Mouse (Mus musculus) intestine, embryonic 16.5 days (tissue): ENCODE measurements around the gene Shpk. TPM values are rescaled to one million over a fixed set of nuclear protein-coding genes. Genes with fewer than 3 reads are reported as not detected.

Experiments
- ATAC-seq: fragments of 200-750 bp; cut with Nextera tagmentation; 2 replicates; pipeline ENCODE4 v1.8.0; 2017; ENCODE audit warnings: moderate TSS enrichment, moderate library complexity
- H3K27ac ChIP-seq: fragments of 300-500 bp; sonication (generic); 2 replicates; pipeline ENCODE4 v1.5.1; 2014; ENCODE audit warnings: mild to moderate bottlenecking, low read length
- H3K27me3 ChIP-seq: fragments of 300-500 bp; sonication (generic); replicated peaks from 2 replicates; pipeline ENCODE4 v1.6.1; 2014; ENCODE audit warnings: low read length, control low read depth, mixed read lengths; ENCODE audit not compliant: control insufficient read depth, insufficient read depth
- H3K36me3 ChIP-seq: fragments of 300-500 bp; sonication (generic); 2 replicates; pipeline ENCODE4 v1.6.1; 2014; ENCODE audit warnings: low read length, control low read depth; ENCODE audit not compliant: control insufficient read depth, insufficient read depth
- H3K4me1 ChIP-seq: fragments of 300-500 bp; sonication (generic); 2 replicates; pipeline ENCODE4 v1.6.1; 2014; ENCODE audit warnings: low read length, control low read depth, mixed read lengths; ENCODE audit not compliant: control insufficient read depth, insufficient read depth
- H3K4me2 ChIP-seq: fragments of 300-500 bp; sonication (generic); 2 replicates; pipeline ENCODE4 v1.6.1; 2014; ENCODE audit warnings: low read depth, low read length, control low read depth
- H3K4me3 ChIP-seq: fragments of 300-500 bp; sonication (generic); 2 replicates; pipeline ENCODE4 v1.5.1; 2014; ENCODE audit warnings: mild to moderate bottlenecking, low read length
- H3K9ac ChIP-seq: fragments of 300-500 bp; sonication (generic); 2 replicates; pipeline ENCODE4 v1.6.1; 2014; ENCODE audit warnings: low read depth, low read length
- H3K9me3 ChIP-seq: fragments of 300-500 bp; sonication (generic); 2 replicates; pipeline ENCODE4 v1.6.1; 2016; ENCODE audit warnings: low read length, control low read depth; ENCODE audit not compliant: control insufficient read depth
- WGBS: fragments of 180-500 bp; shearing (Covaris S2); extraction: QIAGEN DNeasy Blood & Tissue Kit; methylation state at CpG from one replicate; pipeline ENCODE4 v1.1.7; 2014; 5-methylcytosine and 5-hydroxymethylcytosine counted together
- polyA plus RNA-seq: library from polyadenylated mRNA; unstranded; fragments of >200 nt; fragmentation: Nextera tagmentation; extraction: Ambion mirVana; gene quantifications from 2 replicates; pipeline ENCODE4 v1.2.1, GENCODE M21; 2015

Shpk gene
- 11.9 and 19.2 TPM in 2 replicates for polyA plus RNA-seq

DNA sequence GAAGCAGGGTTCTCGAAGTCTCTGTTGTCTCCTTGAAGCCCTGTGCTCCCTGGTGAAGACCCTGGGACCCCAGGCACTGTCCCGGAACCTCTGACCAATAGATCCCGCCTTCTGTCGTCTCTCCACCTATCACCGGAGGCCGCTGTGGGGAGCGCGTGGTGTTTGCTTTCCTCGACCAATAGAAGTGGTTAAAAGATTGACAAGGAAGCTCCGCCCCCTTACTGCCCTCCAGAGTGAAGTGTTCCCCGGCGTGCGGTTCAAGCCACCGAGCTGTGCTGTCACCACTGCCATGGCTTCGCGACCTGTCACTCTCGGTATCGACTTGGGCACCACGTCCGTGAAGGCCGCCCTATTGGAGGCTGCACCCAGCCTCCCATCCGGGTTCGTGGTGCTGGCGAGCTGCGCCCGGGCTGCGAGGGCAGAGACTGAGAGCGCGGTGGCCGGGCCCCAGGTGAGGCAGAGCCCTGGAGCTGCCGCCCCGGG is at the start of gene Shpk:
Gene Shpk, plus strand, starts transcription at position 231 of the 483 bp plus-strand sequence.
- Histone ChIP-seq H3K4me3 (peak within 1 kb of the TSS; percentile 88), H3K9ac (peak within 1 kb of the TSS; percentile 85), H3K36me3 (no peaks in the 10 kb centered on the region), H3K27ac (peak within 1 kb of the TSS; percentile 85), H3K27me3 (no peaks in the 10 kb centered on the region), H3K4me1 (peaks cover 14% of the 10 kb centered on the region), H3K4me2 (peak within 1 kb of the TSS; percentile 92), H3K9me3 (no peaks in the 10 kb centered on the region)
- peak; percentile 98 for ATAC-seq
- under 1% methylated on average over 32 of the region's 32 CpGs for WGBS

DNA sequence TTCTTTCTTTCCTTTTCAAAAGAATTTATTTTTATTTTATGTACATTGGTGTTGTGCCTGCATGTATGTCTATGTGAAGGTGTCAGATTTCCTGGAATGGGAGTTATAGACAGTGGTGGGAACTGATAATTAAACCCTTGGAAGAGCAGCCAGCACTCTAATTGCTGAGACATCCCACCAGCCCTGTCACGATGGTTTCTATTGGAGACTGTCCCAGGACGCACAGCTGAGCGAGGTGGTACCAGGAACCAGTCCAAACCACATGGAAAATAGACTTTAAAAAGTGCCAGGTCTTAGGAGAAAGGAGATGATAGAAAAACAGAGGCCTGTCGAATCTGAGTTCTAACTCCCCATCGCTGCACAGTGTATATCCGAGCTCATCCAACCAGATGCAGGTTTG is 44.2 kb upstream of the Shpk start:
- WGBS, result 72% methylated on average over 6 of the region's 6 CpGs

DNA sequence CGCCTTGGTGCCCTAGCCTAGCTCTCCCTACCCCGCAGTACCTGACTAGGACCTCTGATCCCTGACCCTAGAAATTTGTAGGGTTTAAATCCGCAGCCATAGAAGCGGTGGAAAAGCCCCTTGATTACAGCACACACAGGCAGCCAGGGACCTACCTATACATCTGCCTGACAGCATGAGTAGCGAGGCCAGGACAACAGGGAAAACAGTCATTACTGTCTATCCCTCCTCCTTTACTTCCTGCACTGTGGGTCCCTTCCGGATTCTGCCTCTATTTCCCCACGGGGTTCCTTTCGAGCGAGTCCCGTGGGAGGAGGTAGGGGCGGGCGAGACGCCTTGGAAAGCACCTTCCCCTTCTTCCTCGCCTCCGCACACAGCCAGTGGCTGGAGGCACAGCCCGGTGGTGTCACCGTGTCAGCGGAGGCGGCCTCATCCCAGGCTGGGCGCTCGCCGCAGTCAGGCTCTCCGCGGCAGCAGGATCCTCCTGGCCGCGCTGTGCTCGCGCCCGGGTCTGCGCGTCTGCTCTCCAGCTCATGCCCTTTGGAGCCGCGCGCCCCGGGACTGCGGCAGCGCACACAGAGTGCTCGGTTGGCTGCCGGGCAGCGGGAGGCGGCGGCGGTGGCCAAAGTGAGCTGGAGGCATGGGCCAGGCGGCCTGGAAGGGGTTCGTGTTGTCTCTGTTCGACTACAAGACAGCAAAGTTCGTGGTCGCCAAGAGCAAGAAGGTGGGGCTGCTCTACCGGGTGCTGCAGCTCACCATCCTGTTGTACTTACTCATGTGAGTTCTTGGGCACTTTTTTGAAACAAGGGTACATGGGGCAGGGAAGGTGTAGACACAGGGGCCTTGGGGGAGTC is 39.1 kb upstream of the Shpk start, which contains the start of gene P2rx5:
Gene P2rx5, plus strand, starts transcription at position 465 of the 854 bp plus-strand sequence.
- 4% methylated on average over 49 of the region's 49 CpGs for WGBS
- peak; percentile 89 for ATAC-seq
- Histone ChIP-seq H3K9me3 (no peaks in the 10 kb centered on the region), H3K4me1 (no peaks in the 10 kb centered on the region), H3K4me2 (peak within 1 kb of the TSS; percentile 85), H3K36me3 (no peaks in the 10 kb centered on the region), H3K9ac (peak within 1 kb of the TSS; percentile 59), H3K4me3 (peak within 1 kb of the TSS; percentile 51), H3K27ac (no peak within 1 kb of the TSS), H3K27me3 (peaks cover 12% of the 10 kb centered on the region; the same call in 1 of the 2 replicates)

More for the DNA sequence above, 44.2 kb upstream of the Shpk start:
- Histone ChIP-seq H3K36me3 (no peaks in the 10 kb centered on the region), H3K9me3 (no peaks in the 10 kb centered on the region), H3K4me3 (no peak overlapping the region), H3K27me3 (0 out of 2 replicates have a peak, but pooled peaks cover 4% of the 10 kb centered on the region), H3K4me2 (no peak overlapping the region), H3K4me1 (no peaks in the 10 kb centered on the region), H3K9ac (no peak overlapping the region), H3K27ac (no peak overlapping the region)
- ATAC-seq, result no peak

DNA sequence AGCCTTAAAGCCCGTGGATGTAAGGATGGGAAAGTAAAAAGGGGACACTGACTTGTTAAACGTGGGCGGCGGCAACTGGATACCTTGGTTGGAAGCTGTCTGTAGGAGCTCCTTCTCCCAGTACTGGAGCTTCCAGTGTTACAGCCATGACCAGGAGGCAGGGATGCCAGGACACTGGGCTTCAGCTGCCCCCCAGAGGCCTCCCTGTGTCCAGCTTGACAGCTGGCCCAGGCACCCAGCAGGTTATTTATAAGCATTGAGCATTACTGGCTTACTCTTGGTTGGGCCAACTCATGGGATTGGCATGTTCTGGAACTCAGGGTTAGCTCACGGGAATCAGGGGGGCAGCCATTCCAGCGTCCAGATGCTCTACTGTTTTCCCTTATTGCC is 38.5 kb upstream of the Shpk start:
- H3K4me2 ChIP-seq, result peak overlapping the region; percentile 85
- peak overlapping the region; percentile 59; the same call in 1 of the 2 replicates for H3K9ac ChIP-seq
- H3K27me3 ChIP-seq, result peaks cover 12% of the 10 kb centered on the region; the same call in 1 of the 2 replicates
- H3K27ac ChIP-seq, result no peak overlapping the region
- peak overlapping the region; percentile 51 for H3K4me3 ChIP-seq
- H3K9me3 ChIP-seq, result no peaks in the 10 kb centered on the region
- no peaks in the 10 kb centered on the region for H3K36me3 ChIP-seq
- no peaks in the 10 kb centered on the region for H3K4me1 ChIP-seq
- WGBS, result 32% methylated on average over 6 of the region's 6 CpGs
- no peak for ATAC-seq

DNA sequence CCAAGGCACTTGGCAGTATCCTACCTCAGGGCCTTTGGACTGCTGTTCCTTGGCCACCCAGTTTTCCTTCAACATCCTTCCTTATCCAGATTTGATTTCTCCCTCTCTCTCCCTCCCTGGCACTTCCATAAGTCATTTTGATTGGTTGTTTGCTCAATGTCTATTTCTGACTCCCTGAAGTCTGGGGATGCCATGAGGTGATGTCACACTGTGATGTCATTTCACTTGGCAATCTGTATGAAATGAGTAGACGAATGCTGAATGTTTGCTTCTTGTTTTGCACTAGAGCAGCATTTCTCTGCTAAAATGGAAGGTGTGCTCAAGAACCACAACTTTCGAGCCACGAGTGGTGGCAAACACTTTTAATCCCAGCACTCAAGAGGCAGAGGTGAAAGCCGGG is 37.6 kb upstream of the Shpk start:
- Histone ChIP-seq H3K4me3 (no peak overlapping the region), H3K4me1 (no peaks in the 10 kb centered on the region), H3K27me3 (peaks cover 12% of the 10 kb centered on the region; the same call in 1 of the 2 replicates), H3K9ac (no peak overlapping the region), H3K27ac (no peak overlapping the region), H3K36me3 (no peaks in the 10 kb centered on the region), H3K9me3 (no peaks in the 10 kb centered on the region), H3K4me2 (no peak overlapping the region)
- no peak for ATAC-seq
- WGBS, result 79% methylated on average over 4 of the region's 4 CpGs

DNA sequence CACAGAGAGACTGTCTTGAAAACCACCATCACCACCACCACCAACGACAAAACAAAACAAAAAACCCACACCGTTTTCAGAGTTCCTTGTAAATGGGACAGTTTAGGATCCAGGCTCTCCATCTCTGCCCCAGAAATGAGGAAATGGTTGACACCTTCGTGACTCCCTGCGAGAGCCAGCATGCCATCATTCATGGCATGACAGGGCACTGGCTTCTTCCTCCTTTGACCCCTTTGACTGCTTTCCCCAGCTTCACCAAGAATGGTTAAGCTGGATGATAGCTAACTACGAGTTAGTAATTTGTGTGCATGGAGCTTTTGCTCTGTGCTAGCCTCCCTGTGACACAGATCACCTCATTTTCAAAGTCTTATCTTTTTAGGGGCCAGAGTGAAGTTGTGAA is 37.0 kb upstream of the Shpk start:
- ATAC-seq, result no peak
- Histone ChIP-seq H3K9ac (no peak overlapping the region), H3K27me3 (peaks cover 12% of the 10 kb centered on the region; the same call in 1 of the 2 replicates), H3K36me3 (no peaks in the 10 kb centered on the region), H3K4me3 (no peak overlapping the region), H3K27ac (no peak overlapping the region), H3K9me3 (no peaks in the 10 kb centered on the region), H3K4me1 (no peaks in the 10 kb centered on the region), H3K4me2 (no peak overlapping the region)
- WGBS, result 59% methylated on average over 5 of the region's 5 CpGs

DNA sequence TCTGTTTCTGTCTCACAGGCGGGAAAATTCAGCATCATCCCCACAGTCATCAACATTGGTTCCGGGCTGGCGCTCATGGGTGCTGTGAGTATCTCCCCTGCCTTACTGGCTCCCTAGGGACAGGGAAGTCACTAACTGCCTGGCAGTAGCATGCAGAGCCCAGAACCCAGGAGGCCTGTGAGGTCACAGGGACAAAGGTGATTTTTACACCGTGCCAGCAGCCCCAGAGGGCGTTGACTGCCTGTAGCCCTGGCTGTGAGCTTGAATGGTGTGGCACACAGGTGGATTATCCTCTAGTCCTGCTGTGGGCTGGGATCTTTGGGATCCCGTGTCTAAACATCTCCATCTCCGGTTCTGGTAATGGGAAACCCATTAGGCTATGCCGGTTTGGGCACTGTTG is 31.2 kb upstream of the Shpk start:
- Histone ChIP-seq H3K4me1 (peaks cover 5% of the 10 kb centered on the region; the same call in 1 of the 2 replicates), H3K36me3 (no peaks in the 10 kb centered on the region), H3K27me3 (no peaks in the 10 kb centered on the region), H3K4me3 (no peak overlapping the region), H3K27ac (no peak overlapping the region), H3K9me3 (no peaks in the 10 kb centered on the region), H3K9ac (no peak overlapping the region), H3K4me2 (no peak overlapping the region)
- WGBS, result 84% methylated on average over 8 of the region's 8 CpGs
- ATAC-seq, result no peak

DNA sequence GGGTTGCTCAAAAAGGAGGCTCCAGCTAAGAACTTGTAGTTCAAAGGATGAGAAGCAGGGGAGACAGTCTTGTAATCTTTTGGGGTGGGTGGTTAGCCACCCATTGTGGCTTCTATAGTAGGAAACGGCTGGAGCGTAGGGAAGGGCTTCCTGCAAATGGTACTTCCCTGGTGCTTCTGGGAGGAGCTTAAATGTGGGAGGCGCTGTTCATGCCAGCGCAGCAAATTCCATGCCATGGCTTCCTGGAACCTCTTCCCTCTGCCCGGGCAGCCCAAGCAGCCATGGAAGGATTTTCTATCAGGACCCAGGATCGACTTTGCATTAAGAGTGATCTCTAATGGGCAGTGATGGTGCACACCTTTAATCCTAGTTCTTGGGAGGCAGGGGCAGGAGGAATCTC is 30.7 kb upstream of the Shpk start:
- Histone ChIP-seq H3K27me3 (no peaks in the 10 kb centered on the region), H3K4me2 (no peak overlapping the region), H3K36me3 (no peaks in the 10 kb centered on the region), H3K27ac (no peak overlapping the region), H3K9ac (no peak overlapping the region), H3K9me3 (no peaks in the 10 kb centered on the region), H3K4me1 (peaks cover 5% of the 10 kb centered on the region; the same call in 1 of the 2 replicates), H3K4me3 (no peak overlapping the region)
- ATAC-seq, result no peak
- WGBS, result 83% methylated on average over 6 of the region's 6 CpGs

DNA sequence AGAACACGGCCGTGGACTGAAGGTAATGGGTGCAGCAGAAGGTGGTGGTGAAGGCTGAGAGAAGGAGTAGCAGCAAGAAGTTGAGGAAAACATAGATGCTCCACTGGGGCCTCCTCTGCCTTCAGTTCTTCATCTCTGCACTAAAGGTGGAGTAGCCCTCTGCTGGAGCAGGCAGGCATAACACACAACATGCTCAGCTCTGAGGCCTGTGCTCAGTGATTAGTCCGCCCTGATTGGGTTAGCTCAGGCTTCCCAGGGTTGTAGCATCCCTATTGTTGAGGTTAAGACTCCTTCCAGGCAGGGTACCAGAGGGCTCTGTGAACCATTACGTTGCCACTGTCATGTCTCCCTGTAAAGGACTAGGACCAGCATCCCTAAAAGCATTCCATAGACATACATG is 30.0 kb upstream of the Shpk start:
- Histone ChIP-seq H3K4me1 (peaks cover 5% of the 10 kb centered on the region; the same call in 1 of the 2 replicates), H3K9ac (no peak overlapping the region), H3K36me3 (no peaks in the 10 kb centered on the region), H3K4me3 (no peak overlapping the region), H3K27me3 (no peaks in the 10 kb centered on the region), H3K9me3 (no peaks in the 10 kb centered on the region), H3K27ac (no peak overlapping the region), H3K4me2 (no peak overlapping the region)
- 40% methylated on average over 4 of the region's 4 CpGs for WGBS
- ATAC-seq, result no peak
